Mouse (Mus musculus): Measurements from ENCODE around the gene Kcnk5.

GRCm38 (mm10) chr14:20175705-20176104, 5.9 kb downstream of the Kcnk5 start:
- TF ChIP-seq GATA1 (IDR thresholded peaks at IDR 0.05; ENCODE audit: borderline replicate concordance, low read length) (no peak), FLI1 (IDR thresholded peaks at IDR 0.05; ENCODE audit: low read length) (no peak)
